Mouse (Mus musculus): ENCODE results near the gene Aff4.

Aff4 gene

GRCm38 (mm10) chr11:53427993-53428715 lies 77.5 kb downstream of the Aff4 start:
- no peak for DNase-seq (ENCODE audit: low spot score in 2 of 2)

GRCm38 (mm10) chr11:53428716-53429057 lies 78.1 kb downstream of the Aff4 start:
- no peak for DNase-seq (ENCODE audit: low spot score in 2 of 2)

- no peak for DNase-seq (ENCODE audit: low spot score in 2 of 2)
These were observed 78.5 kb downstream of the Aff4 start for GRCm38 (mm10) chr11:53429182-53429581.

- no peak for DNase-seq (ENCODE audit: low spot score in 2 of 2)
These were observed 79.7 kb downstream of the Aff4 start for GRCm38 (mm10) chr11:53430300-53430669.

GRCm38 (mm10) chr11:53430670-53431346 lies 80.2 kb downstream of the Aff4 start, which contains the start of the genes Uqcrq and Gdf9:
Gene Uqcrq (minus strand): TSS chr11:53430831.
Gene Gdf9 (plus strand): TSS chr11:53431023.
- peak; percentile 99 for DNase-seq (ENCODE audit: low spot score in 2 of 2)

GRCm38 (mm10) chr11:53431347-53432056 lies 80.9 kb downstream of the Aff4 start:
- no peak for DNase-seq (ENCODE audit: low spot score in 2 of 2)

GRCm38 (mm10) chr11:53433057-53433456 lies 82.4 kb downstream of the Aff4 start:
- DNase-seq (ENCODE audit: low spot score in 2 of 2): no peak

- no peak for DNase-seq (ENCODE audit: low spot score in 2 of 2)
These were observed 84.9 kb downstream of the Aff4 start for GRCm38 (mm10) chr11:53435504-53435903.

GRCm38 (mm10) chr11:53436338-53436737 lies 85.7 kb downstream of the Aff4 start:
- no peak for DNase-seq (ENCODE audit: low spot score in 2 of 2)

- DNase-seq (ENCODE audit: low spot score in 2 of 2): no peak
These were observed 91.3 kb downstream of the Aff4 start for GRCm38 (mm10) chr11:53441921-53442320.

GRCm38 (mm10) chr11:53443861-53444260 lies 93.2 kb downstream of the Aff4 start:
- peak in 1 of 2 experiments; percentile 32 for DNase-seq (ENCODE audit: low spot score in 2 of 2)

- DNase-seq (ENCODE audit: low spot score in 2 of 2): no peak
These were observed 94.9 kb downstream of the Aff4 start for GRCm38 (mm10) chr11:53445562-53445961.

GRCm38 (mm10) chr11:53446183-53446582 lies 95.5 kb downstream of the Aff4 start:
- DNase-seq (ENCODE audit: low spot score in 2 of 2): no peak

GRCm38 (mm10) chr11:53447996-53448395 lies 97.4 kb downstream of the Aff4 start:
- no peak for DNase-seq (ENCODE audit: low spot score in 2 of 2)

GRCm38 (mm10) chr11:53448529-53448928 lies 97.9 kb downstream of the Aff4 start:
- no peak for DNase-seq (ENCODE audit: low spot score in 2 of 2)

- no peak for DNase-seq (ENCODE audit: low spot score in 2 of 2)
These were observed 99.6 kb downstream of the Aff4 start for GRCm38 (mm10) chr11:53450070-53450705.

- no peak for DNase-seq (ENCODE audit: low spot score in 2 of 2)
These were observed 100.7 kb downstream of the Aff4 start for GRCm38 (mm10) chr11:53451361-53451760.

GRCm38 (mm10) chr11:53452396-53452795 lies 101.8 kb downstream of the Aff4 start:
- DNase-seq (ENCODE audit: low spot score in 2 of 2): no peak

GRCm38 (mm10) chr11:53453031-53453430 lies 102.4 kb downstream of the Aff4 start:
- no peak for DNase-seq (ENCODE audit: low spot score in 2 of 2)

GRCm38 (mm10) chr11:53456474-53457371 lies 106.1 kb downstream of the Aff4 start, which contains the start of the genes Gm10447 and Shroom1:
Gene Gm10447 (minus strand): TSS chr11:53457110.
Gene Shroom1 (plus strand): TSS chr11:53457205.
- peak in 1 of 2 experiments; percentile 33 for DNase-seq (ENCODE audit: low spot score in 2 of 2)

GRCm38 (mm10) chr11:53457372-53457954 lies 106.8 kb downstream of the Aff4 start:
- no peak for DNase-seq (ENCODE audit: low spot score in 2 of 2)

Data from frontal cortex, postnatal 36 days (tissue).